Mouse (Mus musculus) neural tube, postnatal 0 days (tissue): ENCODE results near the gene Chordc1. TPM values are rescaled to one million over a fixed set of nuclear protein-coding genes. Genes with fewer than 3 reads are reported as not detected.

ENCODE experiments used
- polyA plus RNA-seq: library from polyadenylated mRNA; unstranded; fragments of >200 nt; fragmentation: Nextera tagmentation; extraction: Ambion mirVana; gene quantifications from 2 replicates; pipeline ENCODE4 v1.2.1, GENCODE M21; 2015

Gene Chordc1
- polyA plus RNA-seq, result 75.6 and 83.6 TPM in 2 replicates

DNA sequence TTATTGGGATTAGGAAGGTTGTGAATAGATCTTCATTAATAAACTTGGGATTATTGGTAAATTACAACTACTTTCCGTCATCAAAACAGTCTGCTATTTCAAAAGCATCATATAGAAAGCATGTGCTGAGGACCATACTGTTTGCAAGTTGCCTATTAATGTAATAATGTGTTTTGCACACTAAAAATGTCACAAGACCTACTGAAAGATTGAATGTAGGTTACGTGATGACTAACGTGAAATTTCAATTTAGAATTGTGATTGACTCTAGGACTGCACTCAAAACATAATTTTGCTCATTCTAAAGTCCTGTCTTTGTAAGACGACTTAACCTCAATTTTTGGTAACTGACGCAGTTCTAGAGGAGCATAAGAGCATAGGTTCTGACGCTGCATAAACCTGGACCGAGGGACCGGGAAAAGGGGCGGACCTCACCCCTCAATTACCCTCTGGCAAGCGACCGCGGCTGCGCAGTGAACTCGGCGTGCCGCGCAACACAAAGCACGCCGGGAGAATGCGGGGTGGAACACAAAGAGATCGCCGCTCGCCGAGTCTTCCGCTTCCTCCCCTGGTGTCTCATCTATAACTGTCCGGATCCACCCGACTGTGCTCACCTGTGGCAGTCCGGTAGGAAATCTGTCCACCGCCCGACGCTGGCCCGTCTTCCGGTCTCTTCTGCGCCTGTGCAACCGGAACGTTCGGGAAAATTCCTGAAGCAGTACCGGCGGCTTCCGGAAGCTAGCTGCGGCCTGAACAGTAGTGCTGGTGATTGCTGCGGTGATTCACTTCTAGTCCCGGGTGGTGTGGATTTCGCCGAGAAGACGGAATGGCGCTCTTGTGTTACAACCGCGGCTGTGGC is at the start of gene Chordc1:
Gene Chordc1, plus strand, starts transcription at position 555 of the 859 bp plus-strand sequence.

Other genes with a start within 250 kb of the Chordc1 start
- gene Naalad2, start 110.9 kb downstream of the Chordc1 start, polyA plus RNA-seq, result 0.93 and 1.2 TPM in 2 replicates
- not detected in 2 replicates for gene Ubtfl1, start 112.3 kb downstream of the Chordc1 start, polyA plus RNA-seq
- not detected in 2 replicates for gene Mbd3l2, start 138.5 kb downstream of the Chordc1 start, polyA plus RNA-seq
- gene Zfp558, start 186.1 kb downstream of the Chordc1 start, polyA plus RNA-seq, result 12.9 and 13.2 TPM in 2 replicates
- not detected in 2 replicates for gene Mbd3l1, start 186.2 kb downstream of the Chordc1 start, polyA plus RNA-seq